In genomic region chr17:56769950-56770349, GRCm38 (mm10) we compare ENCODE assay signal across 34 mouse cellular contexts.
"Had no signal": no experiment of that assay in that cellular context is flagged by ENCODE, and none has a peak within 500 bp of the region (broad histone marks: within the 10 kb centered on the region; RNA-seq: fewer than 3 reads in every experiment).

Gene Prr22, plus strand, starts transcription at chr17:56770250.

- DNase-seq: heart, postnatal 10 days; heart, postnatal 14 days; heart, postnatal 36 days; heart, postnatal 4 days; kidney, adult 11 months; kidney, adult 18-20 months; kidney, adult 2 months; kidney, adult 8-10 months; kidney, adult 9 months; kidney, postnatal 10 days; kidney, postnatal 14 days; kidney, postnatal 25 days; kidney, postnatal 36 days; kidney, postnatal 4 days; layer of hippocampus, adult 9-11 months; layer of hippocampus, postnatal 36 days had no signal

- H3K27ac ChIP-seq: heart, embryonic 10.5 days; heart, embryonic 13.5 days; heart, embryonic 15.5 days; hindbrain, embryonic 10.5 days; hindbrain, embryonic 12.5 days; hindbrain, embryonic 13.5 days; hindbrain, embryonic 14.5 days; hindbrain, embryonic 15.5 days; hindbrain, postnatal 0 days; intestine, embryonic 15.5 days; kidney, embryonic 15.5 days; kidney, postnatal 0 days; layer of hippocampus, adult 2 months had no signal

- H3K4me3 ChIP-seq: heart, embryonic 10.5 days; heart, embryonic 12.5 days; heart, embryonic 13.5 days; heart, embryonic 15.5 days; hindbrain, embryonic 10.5 days; hindbrain, embryonic 12.5 days; hindbrain, embryonic 13.5 days; hindbrain, embryonic 15.5 days; intestine, embryonic 15.5 days; kidney, embryonic 15.5 days; layer of hippocampus, adult 2 months had no signal

- H3K4me2 ChIP-seq: heart, embryonic 11.5 days; heart, embryonic 12.5 days; heart, embryonic 13.5 days; heart, embryonic 15.5 days; hindbrain, embryonic 12.5 days; hindbrain, embryonic 13.5 days; hindbrain, embryonic 14.5 days; hindbrain, embryonic 15.5 days; intestine, embryonic 15.5 days; kidney, embryonic 15.5 days had no signal

- H3K9me3 ChIP-seq: heart, embryonic 10.5 days; heart, embryonic 12.5 days; heart, embryonic 13.5 days; heart, embryonic 15.5 days; hindbrain, embryonic 10.5 days; hindbrain, embryonic 12.5 days; hindbrain, embryonic 13.5 days; hindbrain, embryonic 15.5 days; intestine, embryonic 15.5 days; kidney, embryonic 15.5 days had no signal

- H3K27me3 ChIP-seq: heart, embryonic 12.5 days; heart, embryonic 13.5 days; heart, embryonic 15.5 days; hindbrain, embryonic 12.5 days; hindbrain, embryonic 13.5 days; hindbrain, embryonic 15.5 days; intestine, embryonic 15.5 days; kidney, embryonic 15.5 days had no signal

- ATAC-seq: hindbrain, embryonic 16.5 days; hindbrain, postnatal 0 days; inflammation-experienced regulatory T-cells, adult 6 months; intestine, embryonic 15.5 days; intestine, postnatal 0 days had no signal

- H3K9ac ChIP-seq: heart, embryonic 12.5 days; heart, embryonic 13.5 days; heart, embryonic 15.5 days; hindbrain, embryonic 12.5 days; hindbrain, embryonic 13.5 days; hindbrain, embryonic 14.5 days; hindbrain, embryonic 15.5 days; intestine, embryonic 15.5 days; kidney, embryonic 15.5 days had no signal
